Mouse (Mus musculus): ENCODE measurements around the gene Cavin3.

- TF ChIP-seq CTCF (IDR thresholded peaks at IDR 0.05; ENCODE audit: extremely low read depth, insufficient read depth, low read length) (no peak), POLR2A (IDR thresholded peaks at IDR 0.05; ENCODE audit: extremely low read depth, insufficient read depth, low read length) (no peak)
Observed at GRCm38 (mm10) chr7:105516669-105517360, 34.7 kb upstream of the Cavin3 start.
